Mouse (Mus musculus): Measurements from ENCODE around the gene Smok2b. TPM values are rescaled to one million over a fixed set of nuclear protein-coding genes. Genes with fewer than 3 reads are reported as not detected.
"Not testable (repeated sequence)": the region's sequence is repeated elsewhere in the genome, so short reads cannot be mapped to it uniquely, and the experiment has no call there.

The Smok2b gene
- total RNA-seq (2021): under 1 TPM in 1 of 2 experiments, not detected in 1; 0.21 TPM
- long read RNA-seq, experiment 1: 0 reads
- long read RNA-seq, experiment 2: 0 reads

DNA sequence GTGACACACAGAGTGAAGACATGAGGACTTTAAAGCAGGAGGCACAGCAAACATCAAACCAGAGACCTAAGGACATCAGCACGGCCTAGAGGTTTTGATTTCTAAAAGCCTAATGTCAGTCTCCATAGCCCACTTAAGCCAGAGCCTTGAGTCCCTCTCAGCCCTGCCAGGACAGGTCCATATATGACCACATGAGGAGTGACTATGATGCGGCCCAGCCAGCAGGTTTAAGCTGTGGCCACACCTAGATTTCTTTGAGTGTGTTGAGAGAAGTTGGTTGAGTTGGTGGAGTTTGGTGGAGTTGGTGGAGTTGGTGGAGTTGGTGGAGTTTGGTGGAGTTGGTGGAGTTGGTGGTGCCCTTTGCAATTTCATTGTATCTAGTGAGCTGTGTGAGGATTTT is at the start of gene Smok2b:
Gene Smok2b (plus strand): TSS at position 301 of the 400 bp plus-strand sequence.
- DNase-seq (ENCODE audit: low spot score in 2 of 2): not testable (repeated sequence)

DNA sequence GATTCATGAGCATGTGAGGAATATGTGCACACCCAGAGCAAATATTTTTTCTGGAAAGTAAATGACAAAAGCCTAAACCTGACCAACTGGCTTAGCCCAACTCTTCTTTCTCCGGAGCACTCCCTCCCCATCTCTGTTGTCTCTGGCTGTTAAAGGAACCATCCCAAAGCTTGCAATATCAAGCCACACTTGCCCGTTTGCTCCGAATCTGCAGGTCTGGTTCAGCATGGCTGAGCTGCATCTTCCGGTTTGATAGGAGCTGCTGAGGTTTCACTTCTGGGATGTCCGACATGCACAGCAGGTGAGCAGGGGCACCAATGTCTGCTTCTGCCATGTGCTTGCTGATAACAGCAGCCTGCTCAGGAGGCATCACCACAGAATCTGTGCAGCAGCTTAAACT is 49.6 kb upstream of the Smok2b start:
- not testable (repeated sequence) for DNase-seq (ENCODE audit: low spot score in 2 of 2)

DNA sequence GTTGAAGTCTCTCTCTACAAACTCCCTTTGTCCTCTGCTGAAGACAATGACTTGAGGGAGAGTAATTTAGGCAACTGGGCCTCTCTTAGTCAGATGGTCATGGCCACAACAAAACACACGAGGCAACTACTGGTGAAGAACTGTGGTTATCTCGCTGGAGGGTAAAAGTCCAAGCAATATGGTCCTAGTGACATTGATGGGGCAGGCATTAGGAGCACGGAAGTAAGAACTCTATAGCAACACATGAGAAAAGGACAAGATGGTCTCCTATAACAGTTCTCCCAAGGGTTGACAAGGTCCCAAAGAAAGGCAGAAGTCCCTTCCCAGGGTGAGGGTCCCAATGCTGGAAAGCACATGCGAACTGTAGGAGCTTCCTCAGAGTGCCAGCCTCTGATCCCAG is 47.3 kb upstream of the Smok2b start:
- not testable (repeated sequence) for DNase-seq (ENCODE audit: low spot score in 2 of 2)

DNA sequence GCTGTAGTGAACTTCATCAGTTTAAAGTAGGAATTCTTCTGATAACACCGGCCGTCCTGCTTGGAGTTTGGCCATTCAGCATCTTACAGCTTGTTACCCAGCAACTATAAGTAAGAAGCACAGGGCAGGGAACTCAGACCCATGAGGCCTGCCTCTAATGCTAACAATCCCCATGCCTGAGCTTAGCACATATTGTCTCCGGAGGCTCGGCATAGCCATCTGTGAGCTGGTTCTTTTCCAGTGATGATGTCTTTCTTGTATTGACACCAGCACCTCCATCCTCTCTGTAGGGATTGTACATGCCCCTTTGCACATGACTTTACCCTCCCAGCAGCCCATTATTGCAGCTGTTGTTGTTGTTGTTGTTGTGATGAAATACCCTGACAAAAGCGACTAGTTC is 45.5 kb upstream of the Smok2b start:
- not testable (repeated sequence) for DNase-seq (ENCODE audit: low spot score in 2 of 2)

DNA sequence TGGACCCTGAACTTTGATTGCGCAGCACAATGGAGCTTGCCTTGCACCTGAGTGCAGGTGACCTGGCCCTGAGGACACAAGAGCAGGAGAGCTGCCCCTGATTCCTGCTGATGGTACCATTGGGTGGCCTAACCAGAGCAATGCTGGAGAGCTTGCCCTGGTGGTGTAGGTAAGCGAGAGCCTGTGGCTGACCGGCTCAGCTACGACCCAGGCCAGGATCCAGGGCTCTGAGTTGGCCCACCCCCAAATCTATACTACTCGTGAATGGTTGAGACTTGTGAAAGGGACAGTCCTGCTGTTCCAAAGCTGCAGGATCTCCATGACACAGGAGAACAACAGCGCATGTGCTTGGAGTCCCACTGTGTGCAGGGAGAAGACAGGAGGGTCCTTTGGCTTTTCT is 43.5 kb upstream of the Smok2b start:
- DNase-seq (ENCODE audit: low spot score in 2 of 2): not testable (repeated sequence)

DNA sequence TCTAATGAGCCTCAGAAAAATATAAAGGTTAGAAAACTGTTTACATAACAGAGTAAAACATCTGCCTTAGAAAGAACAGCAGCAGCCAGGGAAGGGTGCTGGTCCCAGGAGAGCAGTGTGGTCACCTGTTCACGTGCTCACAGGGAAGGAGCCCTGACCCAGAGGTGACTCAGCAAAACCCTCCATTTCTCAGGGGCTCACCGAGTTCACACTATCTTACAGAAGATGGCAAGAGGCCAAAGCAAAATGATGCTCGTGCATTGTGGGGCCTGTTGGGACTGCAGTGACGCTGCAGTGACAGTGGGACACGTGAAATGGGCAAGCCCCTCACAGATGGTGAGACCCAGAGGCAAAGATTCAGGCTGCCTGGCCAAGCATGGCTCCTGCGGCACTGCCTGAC is 42.4 kb upstream of the Smok2b start:
- not testable (repeated sequence) for DNase-seq (ENCODE audit: low spot score in 2 of 2)

DNA sequence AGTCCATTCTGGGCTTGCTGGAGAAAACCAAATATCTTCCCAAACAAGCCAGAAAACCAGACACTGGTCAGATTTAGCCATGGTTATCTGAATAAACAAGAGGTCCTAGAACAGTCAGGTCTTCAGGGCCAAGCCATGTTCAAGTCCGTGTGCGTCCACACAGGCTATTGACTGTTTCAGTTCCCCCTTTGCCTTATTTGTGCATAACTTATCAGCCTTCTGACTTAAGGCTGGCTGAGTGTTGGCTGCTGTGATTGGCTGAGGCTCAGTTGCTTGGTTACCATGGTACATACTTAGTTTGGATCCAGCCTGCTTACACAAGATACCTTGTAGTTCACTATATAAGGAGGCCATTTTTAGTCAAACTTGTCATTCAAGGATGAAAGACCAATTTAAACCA is 41.2 kb upstream of the Smok2b start:
- not testable (repeated sequence) for DNase-seq (ENCODE audit: low spot score in 2 of 2)

DNA sequence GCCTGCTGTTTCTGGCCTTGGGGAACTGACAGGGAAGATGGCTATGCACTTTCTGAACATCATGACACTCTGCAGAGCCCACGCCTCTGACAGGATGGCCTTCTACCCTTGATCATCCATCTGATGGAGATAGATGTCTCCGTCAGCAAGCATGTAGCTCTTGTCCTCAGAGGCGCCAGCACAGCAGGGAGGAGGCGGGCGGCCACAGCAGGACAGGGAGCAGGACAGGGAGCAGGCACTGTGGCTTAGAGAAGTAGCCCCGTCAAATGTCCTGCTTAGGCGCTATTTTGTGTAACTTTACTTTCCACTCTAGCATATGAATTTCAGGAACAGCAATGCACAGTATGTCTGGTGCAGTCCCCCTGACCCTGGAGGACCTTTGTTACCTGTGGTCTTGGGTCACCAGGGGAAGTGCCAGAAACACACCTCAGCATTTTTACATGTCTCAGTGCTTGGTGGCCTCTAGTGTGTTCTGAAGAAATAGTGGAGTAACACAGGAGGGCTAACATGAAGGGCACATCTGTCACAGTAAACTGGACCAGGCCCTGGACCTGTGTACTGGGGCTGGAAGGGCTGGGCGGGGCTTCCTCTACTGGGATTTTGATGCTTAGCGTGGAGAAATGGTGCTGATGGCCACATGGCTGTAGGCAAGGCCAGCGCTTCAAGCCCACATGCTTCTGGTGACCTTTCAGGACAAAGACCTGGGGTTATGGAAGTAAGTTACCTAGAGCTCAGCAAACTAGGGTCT is 39.0 kb upstream of the Smok2b start:
- not testable (repeated sequence) for DNase-seq (ENCODE audit: low spot score in 2 of 2)

DNA sequence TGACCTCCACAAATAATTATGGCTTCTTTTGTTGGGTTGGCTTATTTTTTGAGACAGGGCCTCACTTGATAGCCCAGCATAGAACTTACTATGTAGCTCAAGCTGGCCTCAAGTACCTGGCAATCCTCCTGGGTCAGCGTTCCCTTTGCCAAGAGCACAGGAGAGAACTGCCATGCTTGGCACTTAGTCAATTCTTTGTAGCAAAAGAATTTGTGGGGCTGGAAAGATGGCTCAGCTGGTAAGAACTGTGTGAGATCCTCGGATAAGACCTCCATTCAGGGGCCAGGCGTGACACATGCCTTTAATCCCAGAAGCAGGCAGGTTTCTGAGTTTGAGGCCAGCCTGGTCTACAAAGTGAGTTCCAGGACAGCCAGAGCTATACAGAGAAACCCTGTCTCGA is 33.6 kb upstream of the Smok2b start:
- not testable (repeated sequence) for DNase-seq (ENCODE audit: low spot score in 2 of 2)

DNA sequence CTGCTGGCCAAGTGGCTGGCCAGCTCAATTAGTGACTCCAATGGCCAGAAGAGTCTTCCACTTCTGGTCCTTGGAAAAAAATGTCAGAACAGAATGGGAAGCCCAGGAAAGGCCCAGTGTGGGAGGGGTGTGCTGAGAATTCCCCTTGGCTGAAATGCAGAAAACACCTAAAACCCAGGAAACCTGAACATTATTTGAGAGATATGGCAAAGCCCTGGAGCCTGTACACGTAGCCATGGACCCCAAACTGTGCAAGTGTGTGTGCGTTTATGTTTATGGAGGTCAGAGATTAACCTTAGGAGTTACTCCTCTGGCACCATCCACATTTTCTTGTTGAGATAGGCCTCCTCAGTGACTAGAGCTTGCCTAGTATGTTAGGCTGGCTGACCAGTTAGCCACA is 31.2 kb upstream of the Smok2b start:
- not testable (repeated sequence) for DNase-seq (ENCODE audit: low spot score in 2 of 2)

DNA sequence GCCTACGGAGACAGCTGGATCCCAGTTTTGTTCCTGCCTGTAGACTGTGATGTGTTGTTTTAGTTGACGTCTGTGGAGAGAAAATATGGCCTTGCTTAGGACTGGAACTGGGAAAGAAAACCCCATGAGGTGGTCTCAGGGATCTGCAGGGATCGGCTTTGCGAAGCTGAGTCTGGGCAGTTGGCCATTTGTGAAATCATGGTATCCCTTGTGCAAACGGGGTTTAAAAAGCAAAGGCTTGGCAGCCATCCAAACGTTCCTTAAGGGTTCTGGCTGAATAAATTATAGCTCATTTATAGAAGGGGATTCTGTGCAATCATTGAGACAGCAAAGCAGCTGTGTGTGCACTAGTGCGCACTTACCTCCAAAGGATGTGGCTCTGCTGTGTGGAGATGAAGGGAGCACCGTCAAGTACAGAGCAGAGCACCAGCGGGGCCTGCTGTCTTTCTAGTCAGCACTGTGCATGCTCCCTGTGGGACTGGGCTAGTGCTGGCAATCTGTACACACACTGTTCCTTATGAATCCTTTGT is 30.1 kb upstream of the Smok2b start:
- not testable (repeated sequence) for DNase-seq (ENCODE audit: low spot score in 2 of 2)

DNA sequence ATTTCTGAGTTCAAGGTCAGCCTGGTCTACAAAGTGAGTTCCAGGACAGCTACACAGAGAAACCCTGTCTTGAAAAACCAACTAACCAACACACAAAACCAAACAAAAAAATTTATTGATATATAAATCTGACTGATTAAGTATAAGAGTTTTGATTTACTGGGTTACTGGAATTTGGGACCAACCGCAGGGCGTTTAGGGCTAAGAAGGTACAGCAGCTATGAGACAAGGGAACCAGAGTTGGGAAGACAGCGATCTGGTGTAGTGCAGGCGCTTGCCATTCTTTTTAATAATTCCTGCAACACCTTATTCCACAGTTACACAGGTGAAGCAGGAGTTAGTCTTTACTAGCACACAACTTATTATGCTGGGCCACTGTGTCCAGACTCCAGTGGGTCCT is 28.5 kb upstream of the Smok2b start:
- DNase-seq (ENCODE audit: low spot score in 2 of 2): not testable (repeated sequence)

DNA sequence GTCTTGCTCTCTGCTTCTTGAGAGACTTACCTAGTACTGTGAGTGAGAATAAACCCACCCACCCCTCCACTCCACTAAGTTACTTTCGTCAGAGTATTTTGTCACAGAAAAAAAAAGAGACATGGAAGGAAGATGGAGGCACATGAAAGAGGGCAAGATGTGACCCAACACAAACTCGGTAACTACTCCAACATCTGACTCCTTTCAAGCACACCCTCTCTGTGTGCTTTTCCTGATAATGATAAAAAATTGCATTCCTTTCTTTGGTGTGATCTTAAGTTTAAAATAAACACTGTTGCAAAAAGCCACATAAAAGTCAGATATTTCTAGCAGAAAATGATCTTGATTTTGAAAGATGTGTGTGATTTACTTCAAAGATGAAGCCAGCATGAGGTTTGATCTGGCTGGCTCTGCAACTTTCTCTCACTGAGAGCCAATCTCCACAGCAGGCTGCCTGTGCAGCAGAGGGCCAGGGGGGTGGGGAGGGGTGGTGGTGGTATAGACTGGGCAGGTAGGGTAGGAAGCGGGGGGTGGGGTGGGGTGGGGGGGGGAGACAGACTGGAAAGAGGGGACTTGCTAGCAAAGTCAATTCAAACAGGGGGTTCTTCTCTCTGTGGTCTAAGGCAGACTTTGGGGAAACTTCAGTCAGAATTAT is 27.5 kb upstream of the Smok2b start:
- not testable (repeated sequence) for DNase-seq (ENCODE audit: low spot score in 2 of 2)

DNA sequence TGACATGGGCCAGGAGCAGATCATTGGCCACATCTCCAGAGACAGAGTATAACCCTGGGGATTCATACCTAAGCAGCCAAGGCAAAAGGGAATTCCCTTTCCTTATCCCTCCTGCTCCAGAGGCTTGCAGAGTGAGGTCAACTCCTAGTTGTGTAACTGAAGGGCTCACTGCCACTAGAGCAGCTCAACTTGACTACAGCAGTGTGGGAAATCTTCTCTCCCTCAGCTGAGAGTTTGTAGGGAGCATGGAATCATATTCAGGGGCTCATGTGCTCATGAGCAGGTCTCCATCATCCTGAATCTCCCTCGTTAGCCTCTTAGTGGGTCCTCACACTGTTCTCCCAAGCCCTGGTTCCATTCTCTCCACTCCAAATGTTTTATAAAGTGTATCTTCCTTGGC is 24.8 kb upstream of the Smok2b start:
- DNase-seq (ENCODE audit: low spot score in 2 of 2): not testable (repeated sequence)

DNA sequence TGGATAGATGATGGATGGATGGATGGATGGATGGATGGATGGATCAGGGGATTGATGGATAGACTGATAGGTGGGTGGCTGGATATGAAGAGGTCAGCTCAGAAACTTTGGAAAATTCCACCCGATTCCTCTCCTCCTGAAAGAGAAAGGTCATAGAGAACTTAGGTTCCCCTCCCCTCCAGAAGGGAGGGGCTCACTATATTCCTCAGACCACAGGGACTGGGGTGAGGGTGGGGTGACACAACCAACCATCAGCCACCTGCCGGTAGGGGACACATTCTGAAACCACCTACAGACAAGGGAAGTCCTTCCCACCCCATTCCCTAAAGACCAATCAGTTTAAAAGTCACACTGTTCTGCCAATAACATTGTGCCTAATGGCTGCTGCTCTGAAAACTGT is 23.6 kb upstream of the Smok2b start:
- no peak for DNase-seq (ENCODE audit: low spot score in 2 of 2)

DNA sequence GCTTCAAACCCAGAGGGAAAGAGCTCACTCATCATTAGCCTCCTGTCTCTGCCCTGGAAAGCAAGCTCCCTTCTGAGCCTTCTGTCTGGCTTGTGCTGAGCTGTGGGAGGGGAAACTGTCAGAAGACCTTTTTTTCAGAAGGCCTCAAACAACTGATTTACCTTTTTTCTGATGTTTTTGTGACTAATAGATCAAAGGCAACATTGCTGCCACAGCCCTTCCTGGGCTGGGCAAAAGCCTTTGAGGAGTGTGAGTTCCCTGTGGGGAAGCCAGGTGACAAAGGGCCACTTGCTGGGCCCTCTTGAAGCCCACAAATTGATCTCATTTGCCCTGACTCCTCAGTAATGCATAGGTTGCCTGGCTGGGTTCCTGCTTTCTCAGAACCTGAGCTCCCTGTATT is 21.6 kb upstream of the Smok2b start:
- not testable (repeated sequence) for DNase-seq (ENCODE audit: low spot score in 2 of 2)

DNA sequence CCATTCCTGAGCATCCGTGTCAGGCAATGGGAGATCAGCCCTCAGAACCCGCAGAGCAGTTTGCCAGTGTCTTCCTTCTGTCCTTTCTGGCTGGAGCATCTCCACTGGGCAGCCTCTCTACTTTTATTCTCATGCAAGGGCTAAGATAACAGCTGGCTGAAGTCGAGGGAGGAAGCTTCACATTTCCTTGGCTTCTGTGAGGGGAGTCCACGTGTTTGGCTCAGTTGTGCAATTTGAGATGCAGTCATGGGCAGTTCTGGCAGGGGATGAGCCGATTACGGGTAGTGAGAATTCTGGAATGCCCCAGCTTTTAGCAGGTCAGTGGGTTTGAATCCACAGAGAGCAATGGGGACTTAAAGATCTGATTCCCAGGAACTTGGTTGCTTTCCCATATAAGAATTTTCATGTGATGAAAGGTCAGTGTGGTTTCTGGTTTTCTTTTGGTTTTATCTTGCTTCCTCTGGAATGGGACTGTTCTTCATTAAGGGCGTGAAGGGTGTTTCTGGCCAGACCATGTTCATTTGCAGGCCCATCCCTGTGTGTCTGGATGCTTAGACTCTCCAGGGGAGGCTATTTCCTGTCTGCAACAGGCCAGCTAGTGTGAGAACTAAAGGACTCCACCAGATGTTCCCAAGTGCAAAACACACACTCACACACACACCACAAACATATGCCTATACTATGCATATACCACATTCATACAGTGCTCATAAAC is 17.8 kb upstream of the Smok2b start:
- no peak for DNase-seq (ENCODE audit: low spot score in 2 of 2)

DNA sequence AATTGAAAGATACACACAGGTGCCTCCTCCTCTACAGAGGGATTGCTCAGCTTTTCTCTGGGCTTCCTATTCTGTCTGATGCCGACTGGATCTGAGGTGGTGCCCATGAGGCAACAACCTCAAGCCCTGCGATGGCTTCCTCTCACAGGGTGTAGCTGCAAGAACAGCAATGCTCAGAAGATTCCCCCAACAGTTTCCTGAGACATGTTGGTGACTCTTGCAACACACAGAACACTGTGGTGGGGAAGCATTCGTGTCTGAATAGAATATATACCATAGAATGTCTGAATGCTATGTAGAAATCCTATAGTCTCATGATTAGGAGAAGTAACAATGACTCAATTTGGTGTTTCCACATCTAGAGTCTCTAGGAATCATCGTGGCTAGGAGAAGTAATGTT is 15.9 kb upstream of the Smok2b start:
- DNase-seq (ENCODE audit: low spot score in 2 of 2): no peak

DNA sequence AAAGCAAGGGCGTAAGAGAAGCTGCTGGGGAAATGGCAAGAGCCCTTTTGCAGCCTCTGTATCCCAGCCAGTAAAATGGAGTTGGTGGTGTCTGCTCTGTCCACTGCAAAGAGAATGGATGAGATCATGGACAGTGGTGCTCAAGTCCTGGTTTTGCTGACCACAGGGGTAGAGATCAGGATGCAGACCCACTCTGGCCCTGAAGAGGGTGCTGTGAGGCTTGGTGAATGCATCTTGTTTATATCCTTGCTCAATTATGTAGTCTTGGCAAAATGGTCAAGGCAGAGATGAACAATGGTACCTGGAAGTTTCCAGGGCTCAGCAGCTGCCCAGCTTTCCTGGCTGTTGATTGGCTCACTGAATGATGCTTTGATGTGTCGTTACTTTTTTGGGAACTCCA is 14.5 kb upstream of the Smok2b start:
- DNase-seq (ENCODE audit: low spot score in 2 of 2): no peak

DNA sequence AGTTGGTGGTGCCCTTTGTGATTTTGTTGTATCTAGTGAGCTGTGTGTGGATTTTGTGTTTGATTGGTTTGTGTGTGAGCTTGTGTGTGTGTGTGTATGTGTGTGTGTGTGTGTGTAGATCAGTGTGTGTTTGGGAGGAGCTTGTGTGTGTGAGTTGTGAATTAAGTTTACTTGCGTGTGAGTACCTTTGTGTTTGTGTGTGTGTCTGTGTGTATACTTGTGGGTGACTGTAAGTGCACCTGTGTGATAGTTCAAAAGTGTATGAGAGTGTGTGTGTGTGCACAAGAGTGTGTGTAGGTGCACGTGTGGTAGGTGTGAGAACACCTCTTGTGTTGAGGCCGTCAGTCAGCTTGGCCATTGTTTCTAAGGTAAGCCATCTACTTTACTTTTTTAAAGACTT is 9.2 kb upstream of the Smok2b start, which contains the start of gene Smok2a:
Gene Smok2a (plus strand): TSS at position 301 of the 400 bp plus-strand sequence.
- DNase-seq (ENCODE audit: low spot score in 2 of 2): no peak

DNA sequence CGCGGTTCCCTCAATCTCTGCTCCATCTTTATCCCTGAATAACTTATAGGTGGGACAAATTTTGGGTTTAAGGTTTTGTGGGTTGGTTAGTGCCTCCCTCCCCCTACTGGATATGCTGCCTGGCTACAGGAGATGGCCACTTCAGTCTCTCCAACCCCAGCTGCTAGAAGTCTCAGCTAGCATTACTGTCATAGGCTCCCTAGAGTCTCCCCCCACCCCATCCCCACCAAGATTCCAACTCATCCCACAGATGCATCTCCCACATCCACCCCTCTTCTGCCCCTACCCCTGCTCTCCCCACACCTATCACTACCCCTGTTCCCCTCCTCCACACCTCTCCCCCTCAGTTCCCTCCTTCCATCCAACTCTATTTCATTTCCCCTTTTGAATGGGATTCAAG is 8.1 kb upstream of the Smok2b start:
- DNase-seq (ENCODE audit: low spot score in 2 of 2): not testable (repeated sequence)

DNA sequence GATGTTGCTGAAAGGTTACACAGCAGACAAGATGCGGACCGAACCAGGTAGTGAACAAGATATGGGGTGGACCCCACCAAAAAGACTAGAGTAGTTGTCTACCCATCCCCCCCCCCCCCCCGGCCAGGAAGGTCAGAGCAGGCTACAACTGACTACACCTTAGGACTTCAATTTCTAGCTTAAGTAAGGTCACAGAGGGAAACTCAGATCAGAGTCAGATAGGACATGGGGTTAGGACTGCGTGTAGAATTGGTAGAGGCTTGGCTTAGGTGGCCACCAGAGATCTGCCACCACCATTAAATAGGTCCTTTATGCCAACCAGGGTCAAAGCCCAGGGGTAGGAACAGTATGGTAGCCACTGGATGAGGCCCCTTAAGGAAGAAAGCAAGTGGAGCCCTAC is 9.4 kb downstream of the Smok2b start:
- DNase-seq (ENCODE audit: low spot score in 2 of 2): not testable (repeated sequence)
